Mouse (Mus musculus): ENCODE data around the gene Cdk5r2.

The Cdk5r2 gene

DNA sequence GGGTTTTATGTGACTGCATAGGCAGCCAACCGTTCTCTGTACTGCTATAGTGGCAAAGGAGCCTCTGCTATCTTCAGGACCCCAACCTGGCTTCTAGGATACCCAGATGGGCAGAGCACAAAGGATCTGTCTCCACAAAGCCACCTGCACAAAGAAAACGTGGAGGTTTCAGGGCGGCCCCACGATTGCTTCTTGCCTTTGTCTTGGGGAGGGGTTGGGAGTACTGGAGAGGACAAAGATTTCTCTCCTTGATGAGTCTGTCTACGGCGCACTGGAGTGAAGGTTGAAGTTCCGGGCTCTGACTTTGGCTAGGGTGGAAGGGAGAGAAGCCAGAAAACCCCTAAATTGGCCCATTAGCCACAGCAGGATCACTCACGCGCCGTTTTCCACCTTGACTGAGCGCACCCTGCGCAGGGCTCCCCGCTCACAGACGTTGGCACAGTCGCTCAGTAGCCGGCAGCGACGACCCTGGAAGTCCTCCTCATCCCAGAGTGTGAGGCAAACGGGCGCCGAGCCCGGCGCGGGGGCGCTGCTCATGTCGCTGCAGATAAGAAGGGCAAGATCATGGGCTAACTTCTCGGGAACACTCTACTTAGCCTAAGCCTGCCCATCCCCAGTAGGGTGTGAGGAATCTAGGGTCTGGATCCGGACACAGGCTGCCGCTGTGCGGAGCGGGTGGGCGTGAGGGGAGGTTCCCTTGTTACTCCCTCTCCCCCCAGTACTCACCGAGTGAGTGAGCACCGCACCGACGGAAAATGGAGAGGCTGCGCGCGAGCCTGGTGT, 37.8 kb downstream of the Cdk5r2 start:
- DNase-seq (ENCODE audit: low read depth, low spot score): no peak

DNA sequence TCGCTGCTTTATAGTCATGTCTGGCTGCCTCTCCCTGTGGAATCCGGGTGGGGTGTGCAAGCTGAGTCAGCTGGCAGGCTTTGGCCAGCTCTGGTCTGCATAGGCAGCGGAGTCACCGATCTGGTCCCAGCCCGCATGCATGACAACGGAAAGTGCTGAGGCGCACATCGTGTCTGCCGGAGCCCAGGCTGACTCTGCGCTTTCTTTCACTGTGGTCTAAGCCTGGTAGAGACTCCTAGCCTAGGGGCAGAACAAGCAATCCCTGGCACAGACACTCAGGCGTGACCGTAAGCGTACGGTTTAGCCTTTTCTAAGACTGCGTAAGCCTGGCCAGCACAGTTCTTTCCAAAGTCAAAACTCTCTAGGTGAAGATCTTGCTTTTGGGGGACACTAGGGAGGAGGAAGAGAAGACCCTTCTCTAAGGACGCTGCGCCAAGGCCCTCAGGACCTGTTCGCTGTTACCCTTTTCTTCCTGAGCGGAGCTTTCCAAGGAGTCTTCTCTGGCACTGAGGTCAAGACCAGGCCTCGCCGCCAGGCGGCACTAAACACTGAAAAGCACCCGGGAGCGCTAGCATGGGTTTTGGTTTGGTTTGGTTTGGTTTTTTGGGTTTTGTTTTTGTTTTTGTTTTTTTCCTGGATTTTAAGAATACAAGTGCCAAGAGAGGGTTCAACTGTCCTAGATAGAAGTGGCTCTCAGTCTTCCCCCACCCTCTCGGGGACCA, 38.6 kb downstream of the Cdk5r2 start, which contains the start of gene Cryba2:
Gene Cryba2, minus strand, starts transcription at position 10 of the 722 bp plus-strand sequence.
- DNase-seq (ENCODE audit: low read depth, low spot score): peak; percentile 85

DNA sequence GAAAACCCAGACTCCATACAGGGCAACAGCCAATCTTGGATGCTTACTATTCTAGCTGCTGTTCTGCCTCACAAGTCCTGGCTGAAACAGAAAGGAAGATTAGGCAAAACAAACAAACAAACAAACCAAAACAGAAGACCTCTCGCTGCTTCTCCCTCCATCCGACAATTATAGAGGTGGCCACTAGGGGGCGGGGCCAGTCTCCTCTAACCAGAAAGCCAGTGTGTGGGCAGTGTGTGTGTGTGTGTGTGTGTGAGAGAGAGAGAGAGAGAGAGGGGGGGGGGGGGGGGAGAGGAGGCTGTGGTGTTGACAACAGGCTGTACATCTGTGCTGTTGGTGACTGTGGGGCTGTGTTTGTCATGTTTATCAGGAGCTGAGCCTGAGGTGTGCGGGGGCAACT, 40.2 kb downstream of the Cdk5r2 start:
- peak; percentile 75 for DNase-seq (ENCODE audit: low read depth, low spot score)

DNA sequence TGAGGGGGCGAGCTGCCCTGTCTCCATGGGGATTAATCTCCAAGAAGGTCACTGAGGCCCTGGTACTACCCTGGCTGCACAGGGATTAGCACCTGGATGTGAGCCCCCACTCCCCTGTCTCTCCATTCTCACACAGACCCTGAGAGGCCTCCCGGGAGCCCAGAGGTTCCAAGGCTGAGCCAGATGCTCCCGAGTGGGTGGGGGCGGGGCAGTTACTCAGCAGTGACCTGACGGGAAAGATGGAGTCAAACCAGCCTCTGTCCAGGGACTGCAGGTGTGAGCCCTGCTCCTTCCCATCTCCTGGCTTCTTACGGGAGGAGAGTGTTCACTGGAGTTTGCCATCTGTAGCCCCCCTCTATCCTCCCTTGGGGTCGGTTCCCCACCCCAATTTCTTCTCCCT, 43.2 kb downstream of the Cdk5r2 start:
- DNase-seq (ENCODE audit: low read depth, low spot score): no peak

DNA sequence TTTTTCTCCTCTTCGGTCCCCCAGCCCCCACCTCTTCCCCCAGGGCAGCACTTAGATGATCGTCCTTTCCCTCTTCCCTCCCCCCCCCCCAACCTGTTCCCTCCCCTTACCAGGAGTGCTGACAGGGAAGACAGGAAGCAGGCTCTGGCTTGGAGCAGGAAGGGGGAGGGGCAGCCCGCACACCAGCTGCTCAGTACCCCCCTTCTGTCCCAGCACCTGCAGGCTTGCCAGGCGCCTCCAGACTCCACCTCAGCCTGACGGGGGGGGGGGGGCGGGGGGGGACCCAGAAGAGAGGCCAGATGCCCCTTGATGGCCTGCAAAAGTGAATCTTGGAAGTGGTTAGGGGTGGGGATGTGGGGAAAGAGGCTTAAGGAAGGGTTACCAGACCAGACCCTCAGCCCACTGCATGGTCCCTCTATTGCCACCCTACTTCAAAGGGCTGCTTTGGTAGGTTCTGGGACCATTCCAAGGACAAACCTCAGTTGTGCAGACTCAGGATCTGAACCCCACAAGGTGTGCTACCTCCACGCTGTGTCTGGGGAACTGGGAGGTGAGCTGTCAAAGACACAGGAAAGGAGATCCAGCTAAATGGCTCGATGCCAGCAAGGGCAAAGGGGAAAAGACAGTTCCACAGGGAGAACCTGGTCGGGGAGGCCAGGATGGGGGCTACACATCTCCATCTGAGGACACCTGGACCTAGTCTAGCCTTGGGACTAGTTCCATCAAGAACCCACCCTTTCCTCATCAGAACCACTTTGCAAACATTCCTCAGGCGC, 44.1 kb downstream of the Cdk5r2 start:
- DNase-seq (ENCODE audit: low read depth, low spot score): no peak

DNA sequence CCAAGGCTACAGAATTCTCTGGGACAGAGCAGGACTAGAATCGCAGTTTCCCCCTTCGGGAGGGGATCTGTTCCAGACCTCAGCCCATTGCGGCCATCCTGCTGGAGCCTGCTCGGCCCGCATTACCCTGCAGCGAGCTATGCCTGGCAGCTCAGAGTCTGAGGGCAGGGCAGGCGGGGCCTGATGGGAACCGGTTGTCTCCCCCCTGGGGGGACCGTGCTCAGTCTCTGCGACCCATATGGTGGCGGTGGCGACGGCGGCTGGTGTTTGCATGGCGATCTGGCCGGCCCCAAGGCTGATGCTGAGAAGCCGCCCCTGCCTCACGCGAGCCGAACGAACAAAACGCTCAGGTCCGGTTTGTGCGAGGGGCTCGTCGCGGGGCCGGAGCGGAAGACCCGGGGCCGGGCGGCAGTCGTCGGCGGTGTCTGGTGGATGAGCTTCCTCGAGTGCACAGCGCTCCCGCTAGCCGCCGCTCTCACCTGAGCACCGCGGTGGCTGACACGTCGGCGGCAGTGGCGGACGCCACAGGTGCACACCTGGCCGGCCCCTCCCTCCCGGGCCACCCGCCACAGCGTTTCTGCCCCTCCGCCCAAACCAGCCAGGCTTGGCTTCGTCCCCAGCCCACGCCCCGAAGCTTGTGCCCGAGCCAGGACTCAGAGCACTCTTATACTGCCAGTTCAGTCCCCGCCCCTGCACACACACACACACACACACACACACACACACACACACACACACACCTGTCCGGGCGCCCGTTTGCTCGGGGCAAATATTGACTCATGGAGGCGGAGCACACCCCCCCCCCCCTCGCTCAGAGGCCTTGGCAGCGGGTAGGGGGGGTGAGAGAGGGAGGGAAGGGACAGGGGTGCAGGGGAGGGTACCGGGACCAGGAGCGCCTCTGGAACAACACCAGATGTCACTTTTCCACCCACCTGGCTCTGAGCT, 45.9 kb downstream of the Cdk5r2 start:
- peak; percentile 29 for DNase-seq (ENCODE audit: low read depth, low spot score)

DNA sequence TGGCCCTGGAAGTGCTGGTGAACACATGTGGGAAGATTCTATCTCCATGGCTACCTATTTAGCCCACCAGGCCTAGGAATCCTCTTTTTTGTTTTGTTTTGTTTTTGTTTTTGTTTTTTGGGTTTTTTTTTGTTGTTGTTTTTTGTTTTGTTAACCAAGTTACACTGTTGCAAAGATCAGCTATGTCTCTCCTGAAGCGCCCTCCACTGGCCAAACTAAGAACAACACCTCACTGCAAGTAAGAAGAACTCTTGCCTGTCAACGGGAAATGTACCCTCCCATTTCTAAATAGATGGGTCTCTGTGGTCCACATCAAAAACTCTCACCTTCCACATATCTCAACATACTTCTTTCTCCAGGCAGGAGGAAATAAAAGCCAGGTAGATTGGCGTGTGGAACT, 47.0 kb downstream of the Cdk5r2 start:
- peak; percentile 86 for DNase-seq (ENCODE audit: low read depth, low spot score)

DNA sequence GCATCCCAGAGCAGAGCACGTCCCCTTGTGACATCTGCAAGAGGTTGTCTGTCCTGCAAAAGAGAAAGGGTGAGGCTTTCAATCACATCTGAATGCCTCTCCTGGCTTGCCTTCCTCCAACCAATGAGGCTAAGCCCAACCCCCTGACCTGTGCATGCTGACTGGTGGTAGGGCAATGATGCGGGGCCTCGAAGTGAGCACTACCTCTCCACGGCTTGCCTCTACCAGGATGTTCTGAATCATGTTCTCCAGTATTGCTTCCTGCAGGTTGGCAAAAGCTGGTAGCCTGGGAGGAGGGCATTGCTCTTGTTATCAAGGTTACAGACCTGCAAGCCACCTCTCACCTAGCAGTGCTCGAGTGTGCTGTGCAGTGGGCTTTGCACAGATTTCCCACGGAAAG, 47.5 kb downstream of the Cdk5r2 start:
- DNase-seq (ENCODE audit: low read depth, low spot score): no peak

All from R1 (cell line).